Comparison of ENCODE assay signal across 8 mouse cellular contexts in genomic region chr6:6914849-6915525, GRCm38 (mm10). TPM values are rescaled to one million over a fixed set of nuclear protein-coding genes. Genes with fewer than 3 reads are reported as not detected.
DNase-seq lines count a peak whose midpoint lies in the region; ATAC-seq and TF ChIP-seq lines count a peak whose summit lies in the region.

No protein-coding gene starts in this region.

- no peak overlapping the region for H3K27ac ChIP-seq in forebrain, embryonic 12.5 days
- H3K27ac ChIP-seq in hindbrain, postnatal 0 days: no peak overlapping the region
- H3K27ac ChIP-seq in midbrain, embryonic 15.5 days: no peak overlapping the region

- intact Hi-C loops in left cerebral cortex, postnatal 25 days (cut with DNase I): loop anchor here (1.0 to 10.0 kb wide), 2 partner anchors 1057 to 1270 kb away; no protein-coding TSS in a partner anchor

- DNase-seq in testis, postnatal 10 days (ENCODE audit: low spot score): peak; percentile 45
- DNase-seq in testis, postnatal 14 days (ENCODE audit: low spot score): no peak
- DNase-seq in brain, embryonic 18.5 days (ENCODE audit: low read depth, low spot score): peak; percentile 26
- DNase-seq in hindbrain, postnatal 0 days (ENCODE audit: low spot score): peak; percentile 78
- DNase-seq in left cerebral cortex, postnatal 25 days (ENCODE audit: low spot score in 2 of 2): peak; percentile 32 to 60
- peak; percentile 38 for DNase-seq in thymus, postnatal 4 days

- 34% methylated on average over 5 of the region's 5 CpGs for WGBS in forebrain, embryonic 12.5 days
- WGBS in hindbrain, postnatal 0 days: 31% methylated on average over 5 of the region's 5 CpGs
- 32% methylated on average over 5 of the region's 5 CpGs for WGBS in midbrain, embryonic 15.5 days

- H3K4me2 ChIP-seq in forebrain, embryonic 12.5 days: no peak overlapping the region
- no peak overlapping the region for H3K4me2 ChIP-seq in hindbrain, postnatal 0 days (ENCODE audit: low read depth, low read length)
- H3K4me2 ChIP-seq in midbrain, embryonic 15.5 days: no peak overlapping the region

- TF ChIP-seq CTCF in hindbrain, postnatal 0 days (IDR thresholded peaks at IDR 0.05; ENCODE audit: low read depth): peak; percentile 77

- H3K4me3 ChIP-seq in forebrain, embryonic 12.5 days (replicated peaks): no peak overlapping the region
- no peak overlapping the region for H3K4me3 ChIP-seq in hindbrain, postnatal 0 days (ENCODE audit: low read length)
- H3K4me3 ChIP-seq in midbrain, embryonic 15.5 days: no peak overlapping the region

- no peak overlapping the region for H3K9ac ChIP-seq in forebrain, embryonic 12.5 days
- H3K9ac ChIP-seq in hindbrain, postnatal 0 days (replicated peaks; ENCODE audit: low read length): no peak overlapping the region
- no peak overlapping the region for H3K9ac ChIP-seq in midbrain, embryonic 15.5 days

- H3K9me3 ChIP-seq in forebrain, embryonic 12.5 days: no peaks in the 10 kb centered on the region
- no peaks in the 10 kb centered on the region for H3K9me3 ChIP-seq in hindbrain, postnatal 0 days (ENCODE audit: low read length)
- no peaks in the 10 kb centered on the region for H3K9me3 ChIP-seq in midbrain, embryonic 15.5 days

- H3K4me1 ChIP-seq in forebrain, embryonic 12.5 days: no peaks in the 10 kb centered on the region
- no peaks in the 10 kb centered on the region for H3K4me1 ChIP-seq in hindbrain, postnatal 0 days (ENCODE audit: insufficient read depth, low read length)
- no peaks in the 10 kb centered on the region for H3K4me1 ChIP-seq in midbrain, embryonic 15.5 days

- H3K27me3 ChIP-seq in forebrain, embryonic 12.5 days: no peaks in the 10 kb centered on the region
- no peaks in the 10 kb centered on the region for H3K27me3 ChIP-seq in hindbrain, postnatal 0 days (ENCODE audit: insufficient read depth, low read length)
- H3K27me3 ChIP-seq in midbrain, embryonic 15.5 days (replicated peaks): no peaks in the 10 kb centered on the region

- H3K36me3 ChIP-seq in forebrain, embryonic 12.5 days (replicated peaks): no peaks in the 10 kb centered on the region
- H3K36me3 ChIP-seq in hindbrain, postnatal 0 days (ENCODE audit: insufficient read depth, low read length): no peaks in the 10 kb centered on the region
- no peaks in the 10 kb centered on the region for H3K36me3 ChIP-seq in midbrain, embryonic 15.5 days (replicated peaks)

- peak; percentile 72 for ATAC-seq in forebrain, embryonic 12.5 days (ENCODE audit: low FRiP score)
- ATAC-seq in hindbrain, postnatal 0 days: peak; percentile 59
- ATAC-seq in midbrain, embryonic 15.5 days (replicated peaks): peak; percentile 86

RNA-seq across cellular contexts. Expression of gene Dlx5, which starts 33.1 kb away (rescaled TPM):
- 68.0 and 102 TPM in 2 replicates for polyA plus RNA-seq in forebrain, embryonic 12.5 days (2016; fragmentation: Nextera tagmentation; extraction: Ambion mirVana)
- not detected in 2 replicates for total RNA-seq in hindbrain, postnatal 0 days (2014; rRNA removed)
- 0.16 TPM in 1 of 2 replicates, not detected in the other for polyA plus RNA-seq in hindbrain, postnatal 0 days (2015; fragmentation: Nextera tagmentation; extraction: Ambion mirVana)
- total RNA-seq in left cerebral cortex, postnatal 25 days (2021): 1 to 10 TPM; 6.5 to 9.1 TPM
- 14.8 and 19.0 TPM in 2 replicates for polyA plus RNA-seq in midbrain, embryonic 15.5 days (2015; fragmentation: Nextera tagmentation; extraction: Ambion mirVana)

RNA-seq across cellular contexts. Expression of gene Sdhaf3, which starts 40.8 kb away (rescaled TPM):
- 6.2 and 7.0 TPM in 2 replicates for polyA plus RNA-seq in forebrain, embryonic 12.5 days (2016; fragmentation: Nextera tagmentation; extraction: Ambion mirVana)
- total RNA-seq in hindbrain, postnatal 0 days (2014; rRNA removed): 2.9 and 4.6 TPM in 2 replicates
- polyA plus RNA-seq in hindbrain, postnatal 0 days (2015; fragmentation: Nextera tagmentation; extraction: Ambion mirVana): 5.5 and 5.7 TPM in 2 replicates
- 1 to 10 TPM; 6.0 to 6.2 TPM for total RNA-seq in left cerebral cortex, postnatal 25 days (2021)
- 6.4 and 6.9 TPM in 2 replicates for polyA plus RNA-seq in midbrain, embryonic 15.5 days (2015; fragmentation: Nextera tagmentation; extraction: Ambion mirVana)

RNA-seq across cellular contexts. Expression of gene Dlx6, which starts 51.9 kb away (rescaled TPM):
- polyA plus RNA-seq in forebrain, embryonic 12.5 days (2016; fragmentation: Nextera tagmentation; extraction: Ambion mirVana): 10.1 and 15.7 TPM in 2 replicates
- not detected in 2 replicates for total RNA-seq in hindbrain, postnatal 0 days (2014; rRNA removed)
- not detected in 2 replicates for polyA plus RNA-seq in hindbrain, postnatal 0 days (2015; fragmentation: Nextera tagmentation; extraction: Ambion mirVana)
- total RNA-seq in left cerebral cortex, postnatal 25 days (2021): 10 to 100 TPM in 1 of 2 experiments, 1 to 10 TPM in 1; 7.3 to 21.3 TPM
- polyA plus RNA-seq in midbrain, embryonic 15.5 days (2015; fragmentation: Nextera tagmentation; extraction: Ambion mirVana): 2.4 and 3.6 TPM in 2 replicates

Comparison
In these comparisons a context has a peak if more than half of its experiments do, and no peak if none do; other contexts are left out.
1. RNA of gene Dlx5, which starts 33.1 kb away (polyA plus RNA-seq): 68.0 to 102 TPM in forebrain, embryonic 12.5 days and 14.8 to 19.0 TPM in midbrain, embryonic 15.5 days; 0.16 TPM in hindbrain, postnatal 0 days; every median in the first group is over 10 times any median in the second.
2. Peak in every context shown above with its lines, with median percentiles within 50 percentile points of each other: ATAC-seq.